Mouse (Mus musculus): ENCODE measurements around the gene Hspa1b.
"Not testable (repeated sequence)": the region's sequence is repeated elsewhere in the genome, so short reads cannot be mapped to it uniquely, and the experiment has no call there.

The Hspa1b gene

GRCm38 (mm10) chr17:34981690-34982180 lies 22.7 kb upstream of the Hspa1b start, which contains the start of gene Lsm2:
Lsm2 (plus strand) TSS chr17:34981862.
- DNase-seq = peak; percentile 87

GRCm38 (mm10) chr17:34980655-34981054 lies 21.6 kb upstream of the Hspa1b start:
- no peak for DNase-seq

GRCm38 (mm10) chr17:34979631-34980030 lies 20.6 kb upstream of the Hspa1b start:
- no peak for DNase-seq

- no peak for DNase-seq
These were observed 19.2 kb upstream of the Hspa1b start for GRCm38 (mm10) chr17:34978239-34978638.

- no peak for DNase-seq
These were observed 18.0 kb upstream of the Hspa1b start for GRCm38 (mm10) chr17:34977000-34977399.

GRCm38 (mm10) chr17:34975581-34976492 lies 16.8 kb upstream of the Hspa1b start:
- DNase-seq = no peak

- peak; percentile 76 for DNase-seq
These were observed 13.2 kb upstream of the Hspa1b start, which contains the start of the genes Hspa1a and Hspa1l for GRCm38 (mm10) chr17:34972069-34972749. Hspa1a (minus strand) TSS chr17:34972156. Hspa1l (plus strand) TSS chr17:34972703.

GRCm38 (mm10) chr17:34971694-34972068 lies 12.6 kb upstream of the Hspa1b start:
- DNase-seq = not testable (repeated sequence)

GRCm38 (mm10) chr17:34970850-34971249 lies 11.8 kb upstream of the Hspa1b start:
- not testable (repeated sequence) for DNase-seq

GRCm38 (mm10) chr17:34969822-34970221 lies 10.8 kb upstream of the Hspa1b start, which contains the start of gene Gm20481:
Gm20481 (plus strand) TSS chr17:34969912.
- not testable (repeated sequence) for DNase-seq

GRCm38 (mm10) chr17:34965627-34966026 lies 6.6 kb upstream of the Hspa1b start:
- no peak for DNase-seq

GRCm38 (mm10) chr17:34964640-34965049 lies 5.6 kb upstream of the Hspa1b start:
- no peak for DNase-seq

GRCm38 (mm10) chr17:34962841-34963240 lies 3.8 kb upstream of the Hspa1b start:
- DNase-seq = no peak

- DNase-seq = no peak
These were observed 3.1 kb upstream of the Hspa1b start for GRCm38 (mm10) chr17:34962125-34962524.

- DNase-seq = no peak
These were observed 1.9 kb upstream of the Hspa1b start for GRCm38 (mm10) chr17:34960702-34961493.

- DNase-seq = no peak
These were observed 960 bp upstream of the Hspa1b start for GRCm38 (mm10) chr17:34959881-34960515.

- DNase-seq = not testable (repeated sequence)
These were observed 306 bp downstream of the Hspa1b start for GRCm38 (mm10) chr17:34958734-34959129.

- DNase-seq = not testable (repeated sequence)
These were observed 1.1 kb downstream of the Hspa1b start for GRCm38 (mm10) chr17:34957966-34958365.

- not testable (repeated sequence) for DNase-seq
These were observed 1.7 kb downstream of the Hspa1b start for GRCm38 (mm10) chr17:34957291-34957690.

- no peak for DNase-seq
These were observed 2.7 kb downstream of the Hspa1b start for GRCm38 (mm10) chr17:34956340-34956739.

- DNase-seq = no peak
These were observed 3.2 kb downstream of the Hspa1b start for GRCm38 (mm10) chr17:34955884-34956283.

- no peak for DNase-seq
These were observed 4.2 kb downstream of the Hspa1b start for GRCm38 (mm10) chr17:34954831-34955230.
